Mouse (Mus musculus) midbrain, embryonic 14.5 days (tissue): ENCODE results near the gene G6pc. TPM values are rescaled to one million over a fixed set of nuclear protein-coding genes. Genes with fewer than 3 reads are reported as not detected.
"Not testable (repeated sequence)": the region's sequence is repeated elsewhere in the genome, so short reads cannot be mapped to it uniquely, and the experiment has no call there.

Experiments
- ATAC-seq: fragments of 200-750 bp; cut with Nextera tagmentation; 2 replicates; pipeline ENCODE4 v1.8.0; 2017; ENCODE audit warnings: moderate number of reproducible peaks, moderate library complexity; ENCODE audit not compliant: low FRiP score, low TSS enrichment
- DNase-seq: peaks from one replicate; pipeline ENCODE4 v3.0.0-alpha.2; 2015
- H3K27ac ChIP-seq: fragments of 300-500 bp; sonication (generic); replicated peaks from 2 replicates; pipeline ENCODE4 v1.5.1; 2014; ENCODE audit warnings: mild to moderate bottlenecking, low read depth, low read length, moderate library complexity
- H3K27me3 ChIP-seq: fragments of 300-500 bp; sonication (generic); 2 replicates; pipeline ENCODE4 v1.6.1; 2014; ENCODE audit warnings: low read length, control low read depth, mixed read lengths; ENCODE audit not compliant: control insufficient read depth, insufficient read depth
- H3K36me3 ChIP-seq: fragments of 300-500 bp; sonication (generic); 2 replicates; pipeline ENCODE4 v1.6.1; 2014; ENCODE audit warnings: low read length, control low read depth; ENCODE audit not compliant: control insufficient read depth, insufficient read depth
- H3K4me1 ChIP-seq: fragments of 300-500 bp; sonication (generic); 2 replicates; pipeline ENCODE4 v1.6.1; 2014; ENCODE audit warnings: mild to moderate bottlenecking, antibody characterized with exemption, low read length, control low read depth; ENCODE audit not compliant: control insufficient read depth, insufficient read depth
- H3K4me2 ChIP-seq: fragments of 300-500 bp; sonication (generic); 2 replicates; pipeline ENCODE4 v1.6.1; 2014; ENCODE audit warnings: mild to moderate bottlenecking, low read length, moderate library complexity
- H3K4me3 ChIP-seq: fragments of 300-500 bp; sonication (generic); replicated peaks from 2 replicates; pipeline ENCODE4 v1.5.1; 2014; ENCODE audit warnings: low read depth, low read length
- H3K9ac ChIP-seq: fragments of 300-500 bp; sonication (generic); replicated peaks from 2 replicates; pipeline ENCODE4 v1.6.1; 2014; ENCODE audit warnings: mild to moderate bottlenecking, low read length, moderate library complexity
- H3K9me3 ChIP-seq: fragments of 300-500 bp; sonication (generic); 2 replicates; pipeline ENCODE4 v1.6.1; 2016; ENCODE audit warnings: low read length, control low read depth, mixed read lengths; ENCODE audit not compliant: control insufficient read depth
- WGBS: fragments of 180-500 bp; shearing (Covaris S2); extraction: QIAGEN DNeasy Blood & Tissue Kit; methylation state at CpG from one replicate; pipeline ENCODE4 v1.1.7; 2014; 5-methylcytosine and 5-hydroxymethylcytosine counted together
- polyA plus RNA-seq: library from polyadenylated mRNA; unstranded; fragments of >200 nt; fragmentation: Nextera tagmentation; extraction: Ambion mirVana; gene quantifications from 2 replicates; pipeline ENCODE4 v1.2.1, GENCODE M21; 2014

Gene G6pc
- polyA plus RNA-seq, 1 experiment from 2014 or later = not detected

- not testable (repeated sequence) for H3K4me3 ChIP-seq, H3K27me3 ChIP-seq, ATAC-seq, DNase-seq, H3K36me3 ChIP-seq, H3K4me2 ChIP-seq, H3K9ac ChIP-seq, H3K27ac ChIP-seq, H3K4me1 ChIP-seq, H3K9me3 ChIP-seq
- WGBS = 84% methylated on average over 6 of the region's 6 CpGs
Observed at GRCm38 (mm10) chr11:101330961-101331360, 36.4 kb upstream of the G6pc start.

DNA sequence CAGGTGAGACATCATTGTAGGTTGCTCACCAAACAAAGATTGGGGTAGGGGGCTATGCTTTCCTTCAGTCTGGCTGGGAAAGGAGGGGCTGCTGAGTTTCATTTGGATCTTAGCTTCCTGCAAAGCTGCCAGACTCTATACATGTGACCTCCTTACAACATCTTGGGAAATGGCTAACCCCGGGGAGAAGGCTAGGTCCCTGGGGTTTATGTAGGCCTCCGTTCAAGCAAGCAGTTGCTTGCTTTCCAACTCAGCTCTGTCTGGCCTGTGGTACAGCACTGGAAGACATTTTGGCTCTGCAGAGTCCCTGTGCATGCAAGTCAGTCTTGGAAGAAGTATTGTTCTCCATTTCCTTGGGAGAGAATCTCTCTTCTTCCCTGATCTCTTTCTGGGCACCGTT, 34.8 kb upstream of the G6pc start:
- Histone ChIP-seq H3K27ac (no peak overlapping the region), H3K36me3 (no peaks in the 10 kb centered on the region), H3K4me3 (no peak overlapping the region), H3K9ac (no peak overlapping the region), H3K4me2 (no peak overlapping the region), H3K9me3 (no peaks in the 10 kb centered on the region), H3K27me3 (no peaks in the 10 kb centered on the region), H3K4me1 (peaks cover 3% of the 10 kb centered on the region; the same call in 1 of the 2 replicates)
- DNase-seq (no peak), ATAC-seq (no peak)
- WGBS = 89% methylated on average over 3 of the region's 3 CpGs

GRCm38 (mm10) chr11:101334023-101334422, 33.3 kb upstream of the G6pc start:
- Histone ChIP-seq H3K4me3 (no peak overlapping the region), H3K9me3 (no peaks in the 10 kb centered on the region), H3K4me1 (peaks cover 13% of the 10 kb centered on the region; the same call in 1 of the 2 replicates), H3K9ac (no peak overlapping the region), H3K36me3 (no peaks in the 10 kb centered on the region), H3K27me3 (no peaks in the 10 kb centered on the region), H3K27ac (no peak overlapping the region), H3K4me2 (no peak overlapping the region)
- ATAC-seq (no peak), DNase-seq (no peak)
- WGBS = 13% methylated on average over 10 of the region's 10 CpGs

GRCm38 (mm10) chr11:101334516-101334915, 32.8 kb upstream of the G6pc start:
- WGBS = 4% methylated on average over 6 of the region's 6 CpGs
- Histone ChIP-seq H3K36me3 (no peaks in the 10 kb centered on the region), H3K9ac (no peak overlapping the region), H3K4me2 (no peak overlapping the region), H3K4me3 (no peak overlapping the region), H3K9me3 (no peaks in the 10 kb centered on the region), H3K4me1 (peaks cover 13% of the 10 kb centered on the region; the same call in 1 of the 2 replicates), H3K27me3 (no peaks in the 10 kb centered on the region), H3K27ac (no peak overlapping the region)
- ATAC-seq (no peak), DNase-seq (no peak)

DNA sequence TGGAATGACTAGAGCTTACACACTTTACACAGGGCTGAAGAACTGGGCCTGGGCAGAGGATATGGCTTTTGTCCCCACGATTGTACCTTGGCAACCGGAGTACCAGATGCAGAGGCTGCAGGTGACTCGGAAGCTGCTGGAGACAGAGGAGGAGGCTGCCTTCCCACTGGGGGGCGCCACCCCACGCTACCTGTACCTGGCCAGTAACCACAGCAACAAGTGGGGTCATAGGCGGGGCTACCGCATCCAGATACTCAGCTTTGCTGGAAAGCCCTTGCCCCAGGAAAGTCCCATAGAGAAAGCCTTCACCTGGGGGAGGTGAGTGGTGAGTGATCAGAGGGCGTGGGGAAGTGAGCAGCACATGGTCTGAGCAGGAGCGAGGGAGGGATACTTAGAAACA, 31.7 kb upstream of the G6pc start:
- DNase-seq (no peak), ATAC-seq (no peak)
- WGBS = 84% methylated on average over 9 of the region's 9 CpGs

DNA sequence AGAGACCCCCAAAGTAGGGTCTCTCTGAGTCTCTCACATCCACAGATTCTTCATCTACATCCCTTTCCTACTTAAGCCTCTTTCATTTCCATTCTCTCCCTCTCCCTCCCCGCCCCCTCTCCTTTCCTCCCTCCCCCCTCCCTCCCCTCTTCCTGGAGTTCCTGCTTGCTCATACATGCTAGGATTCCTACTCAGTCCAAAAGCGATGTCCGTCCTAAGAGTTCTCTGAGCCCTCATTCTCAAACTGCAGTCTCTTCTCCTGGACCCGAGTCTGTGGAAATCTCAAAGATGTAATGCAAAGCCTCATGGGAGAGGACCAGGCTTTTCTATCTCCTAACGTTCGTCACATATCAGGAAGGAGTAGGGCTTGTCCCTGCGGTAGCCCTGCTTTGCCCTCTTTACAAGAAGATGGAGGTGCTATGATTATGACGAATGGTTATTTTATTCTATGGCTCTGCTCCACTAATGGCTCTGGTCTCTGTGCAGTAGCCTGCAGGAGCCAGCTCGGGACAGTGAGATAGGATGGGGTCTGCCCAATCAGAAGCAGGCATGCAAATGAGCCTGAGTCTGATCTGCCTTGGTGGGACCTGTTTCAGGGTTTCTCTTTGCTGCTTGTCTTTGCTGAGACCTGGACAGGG, 29.1 kb upstream of the G6pc start:
- Histone ChIP-seq H3K9me3 (no peaks in the 10 kb centered on the region), H3K9ac (peak overlapping the region; percentile 27; the same call in 1 of the 2 replicates), H3K27me3 (no peaks in the 10 kb centered on the region), H3K4me3 (peak overlapping the region; percentile 29), H3K4me2 (peak overlapping the region; percentile 57), H3K27ac (peak overlapping the region; percentile 67), H3K4me1 (peaks cover 13% of the 10 kb centered on the region; the same call in 1 of the 2 replicates), H3K36me3 (no peaks in the 10 kb centered on the region)
- ATAC-seq (peak; percentile 74; the same call in 1 of the 2 replicates), DNase-seq (peak; percentile 78)
- WGBS = 1% methylated on average over 9 of the region's 9 CpGs

More for the DNA sequence above, 31.7 kb upstream of the G6pc start:
- Histone ChIP-seq H3K9ac (no peak overlapping the region), H3K4me3 (no peak overlapping the region), H3K27ac (no peak overlapping the region), H3K4me2 (no peak overlapping the region), H3K36me3 (no peaks in the 10 kb centered on the region), H3K9me3 (no peaks in the 10 kb centered on the region), H3K27me3 (no peaks in the 10 kb centered on the region), H3K4me1 (peaks cover 13% of the 10 kb centered on the region; the same call in 1 of the 2 replicates)

- no peak overlapping the region for H3K4me3 ChIP-seq
- no peak for DNase-seq
- H3K9ac ChIP-seq = no peak overlapping the region
- no peak for ATAC-seq
- H3K4me1 ChIP-seq = no peaks in the 10 kb centered on the region
- H3K9me3 ChIP-seq = no peaks in the 10 kb centered on the region
- H3K27me3 ChIP-seq = no peaks in the 10 kb centered on the region
- H3K4me2 ChIP-seq = no peak overlapping the region
- H3K27ac ChIP-seq = no peak overlapping the region
- no peaks in the 10 kb centered on the region for H3K36me3 ChIP-seq
- 75% methylated on average over 10 of the region's 10 CpGs for WGBS
Observed at GRCm38 (mm10) chr11:101347083-101347775, 20.1 kb upstream of the G6pc start.

DNA sequence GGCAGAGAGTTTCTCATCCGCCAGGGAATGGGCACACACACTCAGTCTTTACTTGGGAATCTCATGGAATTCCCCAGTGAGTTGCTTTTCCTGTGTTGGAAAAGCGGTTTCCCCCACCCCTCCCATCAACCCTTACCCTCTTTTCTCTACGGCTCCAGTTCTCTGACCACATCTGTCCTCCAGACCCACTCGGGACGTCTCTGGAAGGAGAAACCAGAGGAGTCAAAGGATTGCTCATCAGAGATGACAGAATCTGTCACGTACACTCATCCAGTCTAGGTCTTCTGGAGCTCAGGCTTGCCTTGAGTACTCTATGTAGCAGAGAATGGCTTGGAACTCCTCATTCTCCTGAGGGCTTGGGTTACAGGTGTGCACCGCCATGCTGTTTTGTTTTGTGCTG, 18.6 kb upstream of the G6pc start:
- H3K4me3 ChIP-seq = no peak overlapping the region
- no peaks in the 10 kb centered on the region for H3K27me3 ChIP-seq
- H3K9ac ChIP-seq = no peak overlapping the region
- no peaks in the 10 kb centered on the region for H3K9me3 ChIP-seq
- no peak overlapping the region for H3K27ac ChIP-seq
- H3K36me3 ChIP-seq = no peaks in the 10 kb centered on the region
- H3K4me2 ChIP-seq = no peak overlapping the region
- ATAC-seq (no peak), DNase-seq (no peak)
- H3K4me1 ChIP-seq = no peaks in the 10 kb centered on the region
- WGBS = 84% methylated on average over 7 of the region's 7 CpGs

- no peaks in the 10 kb centered on the region for H3K27me3 ChIP-seq
- H3K9me3 ChIP-seq = no peaks in the 10 kb centered on the region
- H3K4me3 ChIP-seq = no peak overlapping the region
- ATAC-seq = no peak
- no peak overlapping the region for H3K27ac ChIP-seq
- H3K4me1 ChIP-seq = no peaks in the 10 kb centered on the region
- no peak overlapping the region for H3K4me2 ChIP-seq
- H3K36me3 ChIP-seq = no peaks in the 10 kb centered on the region
- no peak overlapping the region for H3K9ac ChIP-seq
- WGBS = 90% methylated on average over 3 of the region's 3 CpGs
- DNase-seq = no peak
Observed at GRCm38 (mm10) chr11:101349216-101349615, 18.1 kb upstream of the G6pc start.
